Mouse (Mus musculus) ovary, adult 18-20 months (tissue): ENCODE results near the gene Gm4303.
"Not testable (repeated sequence)": the region's sequence is repeated elsewhere in the genome, so short reads cannot be mapped to it uniquely, and the experiment has no call there.

Experiments
- DNase-seq: peaks from one replicate; pipeline ENCODE4 v3.0.0; 2022; ENCODE audit warnings: low spot score, mixed read lengths

Gene Gm4303

GRCm38 (mm10) chr10:100345672-100346071, at the start of gene Gm4303:
Gene Gm4303, plus strand, starts transcription at chr10:100345972.
- DNase-seq = not testable (repeated sequence)

- no peak for DNase-seq
Observed at GRCm38 (mm10) chr10:100296105-100296504, 49.7 kb upstream of the Gm4303 start.

GRCm38 (mm10) chr10:100300106-100300505, 45.7 kb upstream of the Gm4303 start:
- DNase-seq = not testable (repeated sequence)

GRCm38 (mm10) chr10:100335376-100335775, 10.4 kb upstream of the Gm4303 start, which contains the start of gene Gm4301:
Gene Gm4301, plus strand, starts transcription at chr10:100335676.
- DNase-seq = not testable (repeated sequence)

- DNase-seq = not testable (repeated sequence)
Observed at GRCm38 (mm10) chr10:100340536-100340935, 5.2 kb upstream of the Gm4303 start, which contains the start of gene Gm4302. Gene Gm4302, plus strand, starts transcription at chr10:100340836.

GRCm38 (mm10) chr10:100350793-100351192, 5.0 kb downstream of the Gm4303 start, which contains the start of gene Gm4305:
Gene Gm4305, plus strand, starts transcription at chr10:100351093.
- DNase-seq = not testable (repeated sequence)

GRCm38 (mm10) chr10:100356841-100357240, 11.1 kb downstream of the Gm4303 start:
- DNase-seq = peak; percentile 16

- not testable (repeated sequence) for DNase-seq
Observed at GRCm38 (mm10) chr10:100361038-100361437, 15.3 kb downstream of the Gm4303 start, which contains the start of gene Gm4307. Gene Gm4307, plus strand, starts transcription at chr10:100361338.

GRCm38 (mm10) chr10:100382460-100382859, 36.7 kb downstream of the Gm4303 start, which contains the start of gene Gm4312:
Gene Gm4312, minus strand, starts transcription at chr10:100382560.
- DNase-seq = not testable (repeated sequence)
